Mouse (Mus musculus): ENCODE measurements around the gene Stpg3. TPM values are rescaled to one million over a fixed set of nuclear protein-coding genes. Genes with fewer than 3 reads are reported as not detected.

Stpg3 gene
- total and polyA plus RNA-seq, 3 experiments = 0.07 TPM; not detected in 2

GRCm38 (mm10) chr2:25217666-25218065 is 3.2 kb upstream of the Stpg3 start:
- Histone ChIP-seq H3K36me3 (ENCODE audit: control insufficient read depth in 1 of 2, insufficient read depth in 2 of 2, low read length in 2 of 2) (peaks cover 0 to 3% of the 10 kb centered on the region in 2 experiments; a peak in 1 of 4 replicates), H3K27ac (ENCODE audit: control insufficient read depth, low read depth, low read length) (no peak overlapping the region), H3K4me3 (ENCODE audit: control insufficient read depth in 1 of 2, insufficient read depth in 1 of 2, low read depth in 2 of 2, low read length in 2 of 2) (no peak overlapping the region), H3K9ac (ENCODE audit: control insufficient read depth, low read depth, low read length, poor library complexity, severe bottlenecking) (no peak overlapping the region), H3K27me3 (ENCODE audit: control insufficient read depth in 1 of 2, insufficient read depth in 2 of 2, low read length in 2 of 2) (no peaks in the 10 kb centered on the region), H3K4me1 (ENCODE audit: control insufficient read depth in 1 of 2, insufficient read depth in 2 of 2, low read length in 2 of 2) (no peaks in the 10 kb centered on the region), H3K9me3 (replicated peaks; ENCODE audit: insufficient read depth, low read length) (no peaks in the 10 kb centered on the region), H3K79me2 (ENCODE audit: control insufficient read depth, insufficient read depth, low read length, poor library complexity) (no peaks in the 10 kb centered on the region; the same call in 1 of the 2 replicates)
- TF ChIP-seq GATA1 (IDR thresholded peaks at IDR 0.05; ENCODE audit: low read depth, low read length) (no peak), KAT2A (conservative IDR thresholded peaks at IDR 0.05; ENCODE audit: low read depth, low read length) (no peak), ZNF384 (IDR thresholded peaks at IDR 0.05; ENCODE audit: low read depth, low read length) (no peak), EP300 (IDR thresholded peaks at IDR 0.05; ENCODE audit: low read depth in 1 of 2, low read length in 2 of 2) (no peak), MAZ (IDR thresholded peaks at IDR 0.05; ENCODE audit: low read depth, low read length) (no peak), ZKSCAN1 (IDR thresholded peaks at IDR 0.05; ENCODE audit: low read depth, low read length) (no peak), ETS1 (IDR thresholded peaks at IDR 0.05; ENCODE audit: low read depth, low read length) (no peak)
- no peak for DNase-seq (ENCODE audit: low read depth, low spot score)

- no peaks in the 10 kb centered on the region for H3K27me3 ChIP-seq (ENCODE audit: control insufficient read depth in 1 of 2, insufficient read depth in 2 of 2, low read length in 2 of 2)
- no peak overlapping the region for H3K9ac ChIP-seq (ENCODE audit: control insufficient read depth, low read depth, low read length, poor library complexity, severe bottlenecking)
- peaks cover 0 to 14% of the 10 kb centered on the region in 2 experiments; a peak in 3 of 4 replicates for H3K36me3 ChIP-seq (ENCODE audit: control insufficient read depth in 1 of 2, insufficient read depth in 2 of 2, low read length in 2 of 2)
- peaks cover 19% of the 10 kb centered on the region for H3K79me2 ChIP-seq (ENCODE audit: control insufficient read depth, insufficient read depth, low read length, poor library complexity)
- DNase-seq (ENCODE audit: low read depth, low spot score) = no peak
- TF ChIP-seq USF2 (IDR thresholded peaks at IDR 0.05; ENCODE audit: borderline replicate concordance in 1 of 2, insufficient read depth in 1 of 2, low read depth in 1 of 2, low read length in 2 of 2) (no peak), NELFE (IDR thresholded peaks at IDR 0.05; ENCODE audit: low read depth, low read length) (no peak), MYC (IDR thresholded peaks at IDR 0.05; ENCODE audit: low read depth, low read length) (no peak), CTCF (IDR thresholded peaks at IDR 0.05 in 2 of 3, conservative IDR thresholded peaks at IDR 0.05 in 1 of 3; ENCODE audit: control insufficient read depth in 1 of 3, insufficient read depth in 1 of 3, low read depth in 2 of 3, low read length in 3 of 3, poor library complexity in 1 of 3, severe bottlenecking in 1 of 3) (no peak), POLR2AphosphoS2 (IDR thresholded peaks at IDR 0.05; ENCODE audit: low read length) (no peak), UBTF (IDR thresholded peaks at IDR 0.05; ENCODE audit: borderline replicate concordance, insufficient read depth, low read depth, low read length) (no peak), MAZ (IDR thresholded peaks at IDR 0.05; ENCODE audit: low read depth, low read length) (no peak)
- no peak overlapping the region for H3K27ac ChIP-seq (ENCODE audit: control insufficient read depth, low read depth, low read length)
- no peak overlapping the region for H3K4me3 ChIP-seq (ENCODE audit: control insufficient read depth in 1 of 2, insufficient read depth in 1 of 2, low read depth in 2 of 2, low read length in 2 of 2)
- no peaks in the 10 kb centered on the region for H3K9me3 ChIP-seq (replicated peaks; ENCODE audit: insufficient read depth, low read length)
- H3K4me1 ChIP-seq (ENCODE audit: control insufficient read depth in 1 of 2, insufficient read depth in 2 of 2, low read length in 2 of 2) = peaks cover 6 to 17% of the 10 kb centered on the region in 2 experiments
Measured at GRCm38 (mm10) chr2:25213266-25213865, 1.1 kb downstream of the Stpg3 start.
